Mouse (Mus musculus) cerebellum, adult 18-20 months (tissue): ENCODE results near the gene Ppp1r12c.
"Not testable (repeated sequence)": the region's sequence is repeated elsewhere in the genome, so short reads cannot be mapped to it uniquely, and the experiment has no call there.

ENCODE experiments used
- DNase-seq, 2 experiments: peaks; one replicate each; pipeline ENCODE4 v3.0.0; 2021

The Ppp1r12c gene

DNA sequence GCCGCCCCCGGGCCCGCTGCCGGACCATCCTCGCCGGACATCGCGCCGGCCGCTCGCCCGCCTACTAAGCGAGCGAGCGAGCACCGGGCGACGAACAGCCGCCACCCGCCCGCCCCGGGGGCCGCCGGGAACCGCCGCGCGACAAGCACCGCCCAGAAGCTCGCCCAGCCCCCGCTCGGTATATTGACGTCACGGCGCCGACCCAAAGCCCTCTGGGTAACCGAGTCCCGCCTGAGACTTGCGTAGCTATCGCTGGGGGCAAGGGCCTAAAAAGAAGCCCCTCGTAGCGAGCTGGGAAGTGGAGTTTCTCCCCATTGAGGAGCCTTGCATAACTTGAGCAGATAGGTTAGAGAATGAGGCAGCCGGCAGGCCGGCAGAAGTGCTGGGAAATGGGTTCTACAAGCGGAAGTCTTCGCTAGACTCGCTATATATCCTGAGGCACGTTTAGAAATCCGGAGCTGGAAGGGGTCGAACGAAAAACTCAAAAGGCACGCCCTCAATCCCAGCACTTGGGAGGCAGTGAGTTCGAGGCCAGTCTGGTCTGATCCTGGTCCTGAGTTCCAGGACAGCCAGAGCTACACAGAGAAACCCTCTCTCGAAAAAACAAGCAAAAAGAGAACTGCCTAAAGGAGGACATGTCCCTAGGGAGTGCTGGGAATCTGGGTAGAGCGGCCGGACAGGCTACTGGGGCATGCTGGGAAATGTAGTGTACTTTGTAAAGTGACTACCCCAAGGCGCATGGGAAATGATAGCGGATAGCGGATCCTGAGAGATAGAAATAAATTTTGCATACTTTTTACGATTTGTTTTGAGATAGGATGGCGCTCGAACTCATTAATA is at the start of gene Ppp1r12c:
Ppp1r12c (minus strand) TSS at position 123 of the 840 bp plus-strand sequence.
- DNase-seq, result peak; percentile 97

DNA sequence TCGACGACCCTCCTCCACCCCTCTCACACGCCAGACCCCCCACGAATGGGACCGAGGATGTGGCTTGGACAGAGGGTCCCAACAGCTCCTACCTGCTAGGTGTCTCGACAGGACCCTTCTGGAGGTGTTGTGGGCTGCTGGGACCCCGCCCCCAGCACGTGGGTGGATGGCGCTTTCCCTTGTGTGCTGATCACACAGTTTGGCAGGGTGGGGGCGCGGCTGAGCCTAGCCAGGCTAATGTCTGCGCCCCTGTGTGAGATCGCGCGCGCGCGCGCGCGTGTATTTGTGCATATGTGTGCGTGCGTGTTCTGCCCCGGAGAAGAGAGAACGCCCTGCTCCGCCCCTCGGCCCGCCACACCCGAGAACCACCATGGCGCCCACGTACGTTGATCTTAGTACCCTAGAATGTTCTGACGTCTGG is 45.8 kb upstream of the Ppp1r12c start, which contains the start of gene Syt5:
Syt5 (minus strand) TSS at position 321 of the 421 bp plus-strand sequence.
- peak; percentile 37 to 46 for DNase-seq

- DNase-seq, result peak; percentile 87 to 88
Measured at GRCm38 (mm10) chr7:4546591-4547131, 45.2 kb upstream of the Ppp1r12c start.

GRCm38 (mm10) chr7:4546050-4546449 is 44.6 kb upstream of the Ppp1r12c start:
- no peak for DNase-seq

- DNase-seq, result no peak
Measured at GRCm38 (mm10) chr7:4542013-4542412, 40.5 kb upstream of the Ppp1r12c start.

DNA sequence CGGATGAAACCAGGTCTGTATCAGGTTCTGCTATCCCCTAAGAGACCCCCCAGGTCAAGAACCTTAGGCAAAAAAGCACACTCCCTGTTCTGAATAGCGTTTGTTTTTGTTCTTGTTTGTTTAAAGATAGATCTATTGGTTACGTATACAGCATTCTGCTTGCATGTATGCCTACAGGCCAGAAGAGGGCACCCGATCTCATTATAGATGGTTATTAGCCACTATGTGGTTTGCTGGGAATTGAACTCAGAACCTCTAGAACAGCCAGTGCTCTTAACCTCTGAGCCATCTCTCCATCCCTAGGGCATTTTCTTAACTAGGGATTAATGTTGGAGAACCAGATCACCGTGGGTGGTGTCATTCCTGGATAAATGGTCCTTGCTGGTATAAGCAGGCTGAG is 39.9 kb upstream of the Ppp1r12c start:
- no peak for DNase-seq

- DNase-seq, result no peak
Measured at GRCm38 (mm10) chr7:4539019-4539418, 37.5 kb upstream of the Ppp1r12c start.

DNA sequence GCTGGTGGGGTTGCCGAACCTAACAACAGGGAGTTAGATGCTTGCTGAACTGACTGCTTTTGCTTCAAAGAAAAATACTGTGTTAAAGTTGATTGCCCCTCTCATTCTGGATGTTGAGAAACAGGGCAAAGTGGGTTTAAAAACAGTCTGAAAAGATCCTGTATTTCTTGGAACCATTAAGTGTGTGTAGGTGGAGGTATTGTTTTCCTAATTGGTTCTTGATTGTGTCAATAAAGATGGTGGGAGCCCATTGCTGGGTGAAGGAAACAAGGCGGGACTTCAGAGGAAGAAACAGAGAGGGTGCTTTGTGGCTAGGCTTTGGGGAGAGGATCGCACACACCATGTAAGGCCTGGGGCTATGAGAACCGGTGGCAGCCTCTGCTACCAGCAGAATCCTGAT is 35.7 kb upstream of the Ppp1r12c start:
- no peak for DNase-seq

DNA sequence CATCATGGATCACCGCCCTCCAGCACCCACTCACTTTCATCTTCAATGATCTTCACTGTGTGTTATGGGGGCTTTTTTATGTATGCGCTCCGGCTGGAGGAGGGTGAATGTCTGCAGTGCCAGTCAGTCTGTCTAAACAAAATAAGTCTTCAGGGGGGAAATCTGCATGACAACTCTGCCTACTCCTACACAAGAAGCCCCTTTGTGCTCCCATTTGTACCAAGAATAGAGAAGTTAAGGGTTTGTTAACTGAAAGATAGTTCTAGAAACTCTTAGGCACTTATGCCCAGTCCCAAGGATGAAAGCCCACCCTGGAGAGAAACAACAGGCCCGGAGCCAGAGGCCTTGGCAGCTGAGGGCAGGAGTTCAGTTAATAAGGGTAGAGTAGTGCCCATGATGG is 34.9 kb upstream of the Ppp1r12c start:
- DNase-seq, result no peak

DNA sequence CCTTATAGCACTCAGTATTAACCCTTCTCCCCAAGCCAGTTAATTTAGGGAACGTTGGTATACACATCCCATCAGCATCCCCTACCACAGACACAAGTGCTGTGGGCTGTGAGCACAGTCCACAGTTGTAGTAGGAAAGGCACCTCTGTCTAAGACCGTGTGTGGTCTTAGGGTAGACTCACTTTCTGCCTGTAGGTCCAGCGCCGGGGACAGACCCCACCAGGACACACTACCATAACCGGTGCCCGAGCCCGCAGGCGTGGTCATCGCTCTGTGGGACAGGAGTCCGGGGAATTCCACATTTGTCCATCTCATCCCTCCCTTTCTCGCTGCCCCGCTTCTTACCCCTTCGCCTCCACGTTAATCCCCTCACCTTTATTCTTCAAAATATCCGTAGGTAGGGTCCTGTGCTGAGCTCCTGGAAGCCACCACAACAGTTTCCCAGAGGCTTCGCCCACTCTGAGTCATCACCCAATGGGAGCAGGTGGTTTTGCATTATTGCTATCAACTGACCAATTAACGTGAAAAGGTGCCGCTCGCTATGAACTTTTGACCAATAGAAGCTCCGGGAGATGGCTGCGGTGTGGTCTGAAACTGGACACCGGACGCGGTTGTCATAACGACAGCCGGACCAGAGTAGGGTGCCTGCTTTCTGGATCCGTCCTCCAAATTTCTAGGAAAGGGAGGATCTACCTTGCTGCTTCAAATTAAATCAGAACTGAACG is 30.7 kb upstream of the Ppp1r12c start, which contains the start of gene Dnaaf3:
Dnaaf3 (minus strand) TSS at position 449 of the 725 bp plus-strand sequence.
- no peak for DNase-seq

- DNase-seq, result not testable (repeated sequence)
Measured at GRCm38 (mm10) chr7:4530166-4530565, 28.7 kb upstream of the Ppp1r12c start.

GRCm38 (mm10) chr7:4527302-4527689 is 25.8 kb upstream of the Ppp1r12c start:
- DNase-seq, result no peak

DNA sequence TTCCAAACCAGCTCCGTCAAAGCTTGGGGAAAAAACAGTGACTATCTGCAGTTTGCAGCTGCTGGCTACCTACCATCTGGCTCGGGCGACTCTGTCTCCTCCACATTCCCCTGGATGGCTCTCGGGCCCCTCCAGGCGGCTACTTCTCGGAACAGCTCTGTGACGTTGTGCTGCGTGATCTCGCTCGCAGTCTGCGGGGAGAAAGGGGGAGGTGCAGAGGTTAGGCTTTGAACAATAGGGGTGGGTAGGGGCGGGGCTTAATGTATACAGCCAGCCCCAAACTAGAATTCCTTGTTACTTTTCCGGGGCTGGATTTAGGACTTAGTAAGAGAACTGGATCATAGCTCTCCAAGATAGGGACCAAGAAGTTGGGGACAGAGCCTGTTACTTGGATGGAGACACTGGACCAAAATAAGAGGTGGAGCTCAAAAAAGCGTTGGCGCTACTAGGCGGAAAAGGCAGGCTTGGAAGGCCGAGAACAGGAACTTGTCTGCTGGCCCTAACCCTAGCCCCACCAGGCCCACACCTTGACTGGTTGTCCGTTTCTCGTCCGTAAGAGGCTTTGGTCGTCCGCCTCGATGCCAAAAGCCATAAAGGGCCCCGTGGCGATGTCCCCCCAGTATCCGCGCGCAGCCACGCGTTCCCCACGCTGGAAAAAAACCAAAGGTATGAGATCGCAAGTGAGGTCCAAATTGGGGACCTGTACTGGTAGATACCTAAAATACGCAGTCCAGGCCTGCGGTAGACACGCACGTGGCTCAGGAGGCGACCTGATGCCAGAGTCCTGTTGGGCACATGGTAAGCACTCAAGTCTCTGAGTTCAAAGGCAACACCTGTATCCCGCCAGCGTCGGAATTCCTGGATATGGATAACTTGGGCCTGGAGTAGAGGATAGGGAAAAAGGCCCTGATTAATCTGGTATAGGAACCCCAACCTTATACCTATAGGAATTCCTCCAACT is 25.1 kb upstream of the Ppp1r12c start:
- peak; percentile 67 to 80 for DNase-seq

GRCm38 (mm10) chr7:4524212-4524922 is 22.9 kb upstream of the Ppp1r12c start, which contains the start of gene Tnni3:
Tnni3 (minus strand) TSS chr7:4524229.
- peak; percentile 42 to 54 for DNase-seq

DNA sequence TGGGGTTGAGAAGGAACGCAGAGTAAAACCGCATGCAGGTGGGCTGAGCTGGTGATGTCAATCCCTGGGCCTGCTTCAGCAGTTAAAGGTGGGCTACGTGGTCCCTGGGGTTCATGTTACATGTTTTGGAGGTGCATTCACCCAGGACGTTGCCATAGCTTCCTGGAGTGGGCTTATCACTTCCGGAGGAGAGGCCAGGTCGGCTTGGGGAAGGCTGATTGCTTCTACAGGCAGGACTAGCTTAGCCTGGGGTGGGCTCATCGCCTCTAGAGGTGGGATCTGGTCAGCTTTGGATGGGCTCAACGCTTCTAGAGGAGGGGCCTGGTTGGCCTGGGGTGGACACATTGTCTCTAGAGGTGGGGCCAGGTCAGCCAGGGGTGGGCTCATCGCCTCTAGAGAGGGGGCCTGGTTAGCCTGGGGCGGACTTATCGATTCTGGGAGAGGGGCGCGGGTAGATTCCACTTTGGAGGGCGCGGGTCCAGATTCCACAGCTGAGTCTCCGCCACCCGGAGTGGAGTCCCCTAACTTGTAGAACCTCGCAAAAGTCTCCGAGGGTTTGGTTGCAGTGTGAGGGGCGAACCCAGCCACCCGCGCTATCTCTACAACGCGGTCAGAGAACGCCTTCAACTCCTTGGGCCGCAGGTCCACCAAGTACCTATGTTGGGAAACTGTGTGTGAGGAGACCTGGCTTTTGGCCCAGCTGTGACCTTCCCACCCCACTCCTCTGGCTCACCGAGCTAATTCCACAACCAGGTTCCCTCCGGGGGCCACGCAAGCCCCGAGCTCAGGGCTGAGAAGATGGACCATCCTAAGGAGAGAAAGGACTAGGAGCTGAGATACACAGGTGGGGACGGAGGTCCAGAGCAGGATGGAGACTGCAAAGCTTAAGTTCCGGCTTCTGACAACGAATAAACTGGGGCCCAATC is 22.0 kb upstream of the Ppp1r12c start:
- no peak for DNase-seq

DNA sequence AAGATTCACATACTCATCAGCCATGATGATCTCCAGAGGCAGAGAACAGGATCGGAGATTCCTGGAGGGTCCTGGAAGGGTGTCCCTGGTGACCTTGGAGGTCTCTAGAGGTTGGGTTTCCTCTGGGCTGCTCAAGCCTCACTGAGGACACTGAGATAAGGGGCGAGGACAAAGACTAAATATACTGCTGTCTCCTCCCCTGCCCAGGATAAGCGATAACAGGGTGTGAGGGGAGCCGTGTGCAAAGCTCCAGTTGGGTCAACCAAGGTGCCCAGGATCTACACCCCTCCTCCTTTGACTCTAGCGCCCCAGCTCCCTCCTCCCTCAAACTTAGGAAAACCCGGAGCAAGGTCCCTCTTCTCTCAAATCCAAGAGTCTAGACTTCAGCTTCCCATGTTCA is 20.8 kb upstream of the Ppp1r12c start:
- DNase-seq, result no peak

DNA sequence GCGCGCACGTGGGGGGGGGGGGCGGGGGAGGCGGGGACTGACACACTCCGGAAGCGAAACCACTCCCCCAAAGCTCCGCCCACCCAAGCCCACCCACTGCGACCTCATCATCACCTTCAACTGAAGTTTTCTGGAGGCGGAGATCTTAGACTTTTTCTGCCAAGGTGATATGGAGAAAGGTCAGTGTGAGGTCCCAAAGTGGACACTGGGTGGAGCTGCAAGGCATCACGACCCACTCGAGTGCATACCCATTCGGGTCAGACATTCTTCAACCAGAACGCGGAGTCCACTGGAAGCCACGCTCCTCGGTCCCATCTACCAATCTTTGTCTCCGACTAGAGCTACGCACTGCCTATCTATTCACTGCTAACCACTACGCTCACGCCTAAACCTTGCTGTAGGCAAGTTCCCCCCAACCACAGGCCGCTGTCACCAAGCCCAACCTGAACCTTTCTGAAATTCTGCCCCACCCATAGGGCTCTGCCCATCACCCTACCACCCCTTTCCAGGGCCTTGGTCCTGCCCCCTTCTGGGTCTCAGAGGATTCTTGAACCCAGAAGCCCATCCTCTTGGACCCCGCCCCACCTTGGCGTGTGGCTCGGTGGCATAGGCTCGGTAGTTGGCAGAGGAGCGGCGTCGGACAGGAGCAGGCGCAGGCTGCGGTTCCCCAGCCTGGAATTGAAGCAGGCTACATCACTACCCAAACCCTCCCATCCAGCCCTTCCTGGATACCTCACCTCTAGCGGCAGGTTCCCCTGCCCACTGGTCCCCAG is 19.9 kb upstream of the Ppp1r12c start:
- DNase-seq, result no peak

GRCm38 (mm10) chr7:4518487-4518886 is 17.0 kb upstream of the Ppp1r12c start:
- no peak for DNase-seq

DNA sequence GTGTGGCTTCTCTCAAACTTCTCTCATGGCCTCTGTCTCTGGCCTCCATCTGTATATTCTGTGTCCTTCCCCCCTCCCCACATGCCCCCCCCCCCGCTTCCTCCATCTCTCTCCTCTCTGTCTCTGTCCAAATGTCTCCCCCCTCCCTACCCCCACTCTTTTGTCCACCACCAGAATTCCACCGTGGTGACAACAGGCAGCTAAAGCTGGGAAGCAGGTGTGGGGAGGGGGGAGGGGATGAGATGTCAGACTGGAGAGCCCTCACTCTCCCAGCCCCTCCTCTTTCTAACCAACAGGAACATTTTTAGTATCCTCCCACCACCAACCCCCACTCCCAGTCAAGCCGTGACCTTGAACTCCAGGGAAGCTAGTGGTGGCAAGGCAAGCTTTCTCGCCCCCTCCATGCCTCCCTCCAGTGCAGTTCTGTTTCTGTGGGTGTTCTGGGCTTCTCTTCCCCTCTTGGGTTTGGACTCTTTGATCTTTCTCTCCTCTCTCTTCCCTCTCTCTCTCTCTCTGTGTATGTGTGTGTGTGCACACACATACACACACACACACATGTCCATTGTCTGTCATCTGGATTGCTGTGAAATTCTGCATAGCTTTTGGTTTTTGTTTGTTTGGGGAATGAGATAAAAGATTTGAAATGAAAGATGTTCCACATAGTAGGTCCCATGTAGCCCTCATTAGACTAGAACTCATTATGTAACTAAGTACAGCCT is 15.0 kb upstream of the Ppp1r12c start, which contains the start of gene Tnnt1:
Tnnt1 (minus strand) TSS at position 51 of the 719 bp plus-strand sequence.
- no peak for DNase-seq
